Mouse (Mus musculus) brain, embryonic 18.5 days (tissue): Measurements from ENCODE around the gene Dedd2.

Source experiments
- DNase-seq: peaks from one replicate; pipeline ENCODE4 v3.0.0-alpha.2; 2012; ENCODE audit warnings: low read depth, low spot score

Gene Dedd2

GRCm38 (mm10) chr7:25179606-25180161 lies 40.7 kb downstream of the Dedd2 start, which contains the start of gene Pou2f2:
TSS of gene Pou2f2 (minus strand) at chr7:25179726.
- DNase-seq = peak; percentile 87

GRCm38 (mm10) chr7:25178787-25179605 lies 41.4 kb downstream of the Dedd2 start:
- no peak for DNase-seq

DNA sequence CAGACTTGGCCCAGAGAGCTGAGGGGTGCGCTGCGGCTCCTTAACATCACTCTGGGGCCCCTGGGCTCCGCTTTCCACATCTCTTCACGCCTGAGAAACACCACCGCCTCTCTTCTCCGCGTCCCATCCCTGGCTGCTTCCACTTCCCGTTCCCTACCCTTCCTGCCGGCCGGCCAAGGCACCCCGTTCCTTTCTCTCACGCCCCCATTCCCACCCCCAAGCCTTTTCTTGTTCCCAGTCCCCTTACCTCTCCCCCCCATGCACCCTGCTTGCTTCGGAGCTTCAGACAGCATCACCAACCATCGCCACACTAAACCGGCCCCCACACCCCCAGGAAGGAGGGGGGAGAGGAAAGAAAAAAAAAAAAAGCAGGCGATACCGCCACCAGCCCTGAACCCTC lies 42.1 kb downstream of the Dedd2 start:
- no peak for DNase-seq

- DNase-seq = no peak
These were observed 46.1 kb downstream of the Dedd2 start for GRCm38 (mm10) chr7:25174343-25174742.

- no peak for DNase-seq
These were observed 47.7 kb downstream of the Dedd2 start for GRCm38 (mm10) chr7:25172669-25173068.

- no peak for DNase-seq
These were observed 49.8 kb downstream of the Dedd2 start for GRCm38 (mm10) chr7:25170583-25170982.

DNA sequence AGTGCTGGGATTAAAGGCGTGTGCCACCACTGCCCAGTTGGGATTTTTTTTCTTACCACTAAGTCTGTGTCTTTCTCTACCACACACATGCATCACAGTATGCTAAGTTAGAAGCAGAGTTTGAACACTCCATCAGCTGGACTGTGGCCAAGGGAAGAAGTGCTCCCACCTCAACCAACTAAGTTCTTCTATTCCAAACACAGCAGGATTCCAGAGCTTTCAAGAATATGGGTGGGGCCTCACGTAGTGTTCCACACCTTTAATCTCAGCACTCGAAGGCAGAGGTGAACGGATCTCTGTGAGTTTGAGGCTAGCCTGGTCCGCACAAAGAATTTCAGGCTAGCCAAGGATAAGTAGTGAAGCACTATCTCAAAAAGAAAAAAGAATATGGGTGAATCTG lies 54.3 kb downstream of the Dedd2 start:
- no peak for DNase-seq

- DNase-seq = no peak
These were observed 64.2 kb downstream of the Dedd2 start for GRCm38 (mm10) chr7:25156158-25156648.

DNA sequence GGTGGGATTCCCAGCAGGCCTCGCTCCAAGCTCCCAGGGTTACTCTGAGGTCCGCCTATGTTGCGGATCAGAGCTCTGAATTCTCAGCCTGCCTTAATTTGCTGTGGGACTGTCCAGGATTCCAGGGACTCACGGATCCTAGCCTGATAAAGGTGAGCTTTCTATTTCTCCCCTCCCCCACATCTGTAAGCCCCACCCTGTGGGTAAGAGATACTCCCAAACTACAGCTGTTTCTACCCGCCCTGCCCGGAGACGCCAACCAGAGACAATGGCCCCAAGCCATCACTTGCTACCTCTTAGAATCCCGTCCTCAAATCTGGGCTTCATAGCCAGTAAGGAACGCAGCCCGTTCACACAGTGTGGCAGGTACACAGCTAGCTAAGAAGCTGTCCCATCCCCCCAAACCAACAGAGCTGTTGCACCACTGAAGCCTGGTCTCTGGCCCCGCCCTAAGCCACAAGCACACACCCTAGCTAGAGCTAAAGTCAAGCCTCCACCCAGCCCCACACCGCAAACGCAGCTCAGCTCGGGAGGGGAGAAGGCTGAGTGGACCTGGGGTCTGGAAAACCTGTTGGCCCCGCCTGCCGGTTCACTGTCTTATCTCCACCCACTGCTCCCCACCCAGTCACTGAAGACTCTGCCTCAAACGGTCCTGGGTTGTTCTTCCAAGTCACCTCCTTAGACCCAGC lies 64.8 kb downstream of the Dedd2 start:
- DNase-seq = no peak

GRCm38 (mm10) chr7:25154648-25155047 lies 65.8 kb downstream of the Dedd2 start:
- no peak for DNase-seq

GRCm38 (mm10) chr7:25153841-25154240 lies 66.6 kb downstream of the Dedd2 start:
- DNase-seq = no peak

GRCm38 (mm10) chr7:25151916-25152556 lies 68.4 kb downstream of the Dedd2 start:
- no peak for DNase-seq

- no peak for DNase-seq
These were observed 69.4 kb downstream of the Dedd2 start for GRCm38 (mm10) chr7:25151009-25151408.

DNA sequence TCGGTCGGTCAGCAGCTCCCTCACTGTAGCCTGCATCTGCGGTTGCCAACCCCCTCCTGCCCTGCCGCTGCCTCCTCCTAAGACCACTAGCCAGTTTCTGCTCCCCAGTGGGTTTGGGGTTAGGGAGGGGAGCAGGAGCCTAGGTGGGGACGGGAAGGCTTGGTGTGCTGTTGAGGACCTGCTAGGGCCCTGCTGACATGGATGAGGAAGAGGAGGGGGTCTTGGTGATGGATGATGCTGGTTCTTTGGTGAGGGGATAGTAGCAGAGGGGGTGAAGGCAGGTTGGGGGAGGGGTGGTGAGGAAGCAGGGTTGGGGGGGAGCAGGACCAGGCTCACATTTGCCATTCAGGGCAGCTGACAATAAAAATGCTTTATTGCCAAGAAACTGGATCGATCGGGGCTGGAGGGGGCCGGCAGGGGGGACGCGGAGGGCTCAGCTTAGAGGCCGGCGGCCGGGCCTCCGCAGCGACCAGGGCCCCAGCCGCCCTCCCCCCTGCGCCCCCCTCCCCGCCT lies 70.2 kb downstream of the Dedd2 start:
- DNase-seq = no peak
